Mouse (Mus musculus): ENCODE data around the gene Olfr1348. TPM values are rescaled to one million over a fixed set of nuclear protein-coding genes. Genes with fewer than 3 reads are reported as not detected.
"Not testable (repeated sequence)": the region's sequence is repeated elsewhere in the genome, so short reads cannot be mapped to it uniquely, and the experiment has no call there.

The Olfr1348 gene
- total RNA-seq (2021) = not detected
- long read RNA-seq, experiment 1 = 0 reads
- long read RNA-seq, experiment 2 = 0 reads

- DNase-seq = no peak
Measured at GRCm38 (mm10) chr7:6508648-6509047, at the start of gene Olfr1348. Gene Olfr1348 (minus strand): TSS chr7:6508748.

- no peak for DNase-seq
Measured at GRCm38 (mm10) chr7:6526141-6526540, 17.6 kb upstream of the Olfr1348 start.

GRCm38 (mm10) chr7:6525001-6525400 lies 16.5 kb upstream of the Olfr1348 start:
- no peak for DNase-seq

GRCm38 (mm10) chr7:6522850-6523249 lies 14.3 kb upstream of the Olfr1348 start, which contains the start of gene Olfr1349:
Gene Olfr1349 (minus strand): TSS chr7:6522950.
- no peak for DNase-seq

- no peak for DNase-seq
Measured at GRCm38 (mm10) chr7:6521666-6522065, 13.1 kb upstream of the Olfr1348 start.

GRCm38 (mm10) chr7:6499655-6500054 lies 8.9 kb downstream of the Olfr1348 start, which contains the start of gene Olfr1347:
Gene Olfr1347 (minus strand): TSS chr7:6499755.
- no peak for DNase-seq

GRCm38 (mm10) chr7:6486841-6487240 lies 21.7 kb downstream of the Olfr1348 start, which contains the start of gene Olfr5:
Gene Olfr5 (minus strand): TSS chr7:6486941.
- no peak for DNase-seq

GRCm38 (mm10) chr7:6477633-6478032 lies 30.9 kb downstream of the Olfr1348 start:
- not testable (repeated sequence) for DNase-seq

GRCm38 (mm10) chr7:6466951-6467350 lies 41.6 kb downstream of the Olfr1348 start, which contains the start of gene Olfr1346:
Gene Olfr1346 (plus strand): TSS chr7:6467101.
- DNase-seq = no peak

GRCm38 (mm10) chr7:6456399-6456798 lies 52.1 kb downstream of the Olfr1348 start:
- no peak for DNase-seq

GRCm38 (mm10) chr7:6455868-6456267 lies 52.7 kb downstream of the Olfr1348 start, which contains the start of gene Olfr1336:
Gene Olfr1336 (plus strand): TSS chr7:6456168.
- DNase-seq = no peak

Other genes starting within 250 kb of the Olfr1348 start
- gene Zfp667, start 222.2 kb downstream of the Olfr1348 start, total RNA-seq (2021) = 1 to 10 TPM; 3.0 to 3.6 TPM
- gene Zfp583, start 177.5 kb downstream of the Olfr1348 start, total RNA-seq (2021) = 1 to 10 TPM in 1 of 2 experiments, under 1 TPM in 1; 0.47 to 1.0 TPM
- under 1 TPM; 0.12 to 0.14 TPM for gene Gm3854, start 165.0 kb downstream of the Olfr1348 start, total RNA-seq (2021)
- under 1 TPM; 0.84 to 0.92 TPM for gene Zfp78, start 145.5 kb downstream of the Olfr1348 start, total RNA-seq (2021)
- gene Zfp28, start 125.5 kb downstream of the Olfr1348 start, total RNA-seq (2021) = 1 to 10 TPM; 3.7 to 3.9 TPM
- under 1 TPM in 1 of 2 experiments, not detected in 1; 0.77 TPM for gene Smim17, start 110.0 kb downstream of the Olfr1348 start, total RNA-seq (2021)
- not detected for gene Gm20715, start 98.5 kb downstream of the Olfr1348 start, total RNA-seq (2021)
- not detected for gene Olfr1344, start 70.1 kb downstream of the Olfr1348 start, total RNA-seq (2021)
- not detected for gene Olfr1336, start 52.6 kb downstream of the Olfr1348 start, total RNA-seq (2021)
- not detected for gene Olfr1346, start 41.6 kb downstream of the Olfr1348 start, total RNA-seq (2021)
- gene Olfr5, start 21.8 kb downstream of the Olfr1348 start, total RNA-seq (2021) = not detected
- gene Olfr1347, start 9.0 kb downstream of the Olfr1348 start, total RNA-seq (2021) = not detected
- gene Olfr1349, start 14.2 kb upstream of the Olfr1348 start, total RNA-seq (2021) = not detected
- not detected for gene Olfr1350, start 56.1 kb upstream of the Olfr1348 start, total RNA-seq (2021)
- gene Zim1, start 187.7 kb upstream of the Olfr1348 start, total RNA-seq (2021) = 100 to 1,000 TPM; 112 to 137 TPM
- gene Peg3, start 221.7 kb upstream of the Olfr1348 start, total RNA-seq (2021) = 100 to 1,000 TPM; 160 to 196 TPM
- 1 to 10 TPM; 5.9 to 6.5 TPM for gene Usp29, start 221.8 kb upstream of the Olfr1348 start, total RNA-seq (2021)

Data from gastrocnemius, postnatal 10 days (tissue).